Mouse (Mus musculus) intestine, embryonic 14.5 days (tissue): Measurements from ENCODE around the gene Flot2. TPM values are rescaled to one million over a fixed set of nuclear protein-coding genes. Genes with fewer than 3 reads are reported as not detected.
"Not testable (repeated sequence)": the region's sequence is repeated elsewhere in the genome, so short reads cannot be mapped to it uniquely, and the experiment has no call there.

Experiments
- ATAC-seq: fragments of 200-750 bp; cut with Nextera tagmentation; replicated peaks from 2 replicates; pipeline ENCODE4 v1.8.0; 2017; ENCODE audit warnings: low read depth, moderate number of reproducible peaks, moderate TSS enrichment, moderate library complexity; ENCODE audit not compliant: low FRiP score, low TSS enrichment
- DNase-seq: peaks from one replicate; pipeline ENCODE4 v3.0.0-alpha.2; 2018; ENCODE audit warnings: low spot score
- H3K27ac ChIP-seq: fragments of 300-500 bp; sonication (generic); 2 replicates; pipeline ENCODE4 v1.5.1; 2014; ENCODE audit warnings: low read depth, mild to moderate bottlenecking, control low read depth
- H3K27me3 ChIP-seq: fragments of 300-500 bp; sonication (generic); replicated peaks from 2 replicates; pipeline ENCODE4 v1.6.1; 2014; ENCODE audit warnings: low read length, control low read depth; ENCODE audit not compliant: control insufficient read depth, insufficient read depth
- H3K36me3 ChIP-seq: fragments of 300-500 bp; sonication (generic); 2 replicates; pipeline ENCODE4 v1.6.1; 2014; ENCODE audit warnings: low read length, control low read depth; ENCODE audit not compliant: control insufficient read depth, insufficient read depth
- H3K4me1 ChIP-seq: fragments of 300-500 bp; sonication (generic); replicated peaks from 2 replicates; pipeline ENCODE4 v1.6.1; 2014; ENCODE audit warnings: low read length, control low read depth, mixed read lengths; ENCODE audit not compliant: control insufficient read depth, insufficient read depth
- H3K4me2 ChIP-seq: fragments of 300-500 bp; sonication (generic); 2 replicates; pipeline ENCODE4 v1.6.1; 2014; ENCODE audit warnings: low read length
- H3K4me3 ChIP-seq: fragments of 300-500 bp; sonication (generic); 2 replicates; pipeline ENCODE4 v1.5.1; 2014; ENCODE audit warnings: low read depth, low read length, control low read depth, mixed read lengths
- H3K9ac ChIP-seq: fragments of 300-500 bp; sonication (generic); 2 replicates; pipeline ENCODE4 v1.6.1; 2014; ENCODE audit warnings: mild to moderate bottlenecking, low read length
- H3K9me3 ChIP-seq: fragments of 300-500 bp; sonication (generic); 2 replicates; pipeline ENCODE4 v1.6.1; 2016; ENCODE audit warnings: low read length, control low read depth; ENCODE audit not compliant: control insufficient read depth
- WGBS: fragments of 180-500 bp; shearing (Covaris S2); extraction: QIAGEN DNeasy Blood & Tissue Kit; methylation state at CpG from one replicate; pipeline ENCODE4 v1.1.7; 2014; 5-methylcytosine and 5-hydroxymethylcytosine counted together
- polyA plus RNA-seq: library from polyadenylated mRNA; unstranded; fragments of >200 nt; fragmentation: Nextera tagmentation; extraction: Ambion mirVana; gene quantifications from 2 replicates; pipeline ENCODE4 v1.2.1, GENCODE M21; 2014

The Flot2 gene
- polyA plus RNA-seq, 1 experiment from 2014 or later = 46.9 TPM

GRCm38 (mm10) chr11:78048637-78049036, 10.9 kb downstream of the Flot2 start:
- H3K4me1 ChIP-seq, H3K9me3 ChIP-seq, H3K4me3 ChIP-seq, DNase-seq, ATAC-seq, H3K27me3 ChIP-seq, H3K4me2 ChIP-seq, H3K9ac ChIP-seq, H3K27ac ChIP-seq: not testable (repeated sequence)
- 94% methylated on average over 2 of the region's 4 CpGs for WGBS
- H3K36me3 ChIP-seq = peaks cover 17% of the 10 kb centered on the region

GRCm38 (mm10) chr11:78053078-78053477, 15.3 kb downstream of the Flot2 start:
- H3K4me3 ChIP-seq = no peak overlapping the region
- no peak overlapping the region for H3K9ac ChIP-seq
- no peaks in the 10 kb centered on the region for H3K4me1 ChIP-seq
- no peaks in the 10 kb centered on the region for H3K9me3 ChIP-seq
- H3K27ac ChIP-seq = no peak overlapping the region
- no peak for ATAC-seq
- no peak overlapping the region for H3K4me2 ChIP-seq
- no peak for DNase-seq
- peaks cover 36% of the 10 kb centered on the region for H3K36me3 ChIP-seq
- 88% methylated on average over 8 of the region's 8 CpGs for WGBS
- no peaks in the 10 kb centered on the region for H3K27me3 ChIP-seq

- Histone ChIP-seq H3K9ac (no peak overlapping the region), H3K4me1 (no peaks in the 10 kb centered on the region), H3K27ac (no peak overlapping the region), H3K9me3 (no peaks in the 10 kb centered on the region), H3K4me3 (no peak overlapping the region), H3K4me2 (no peak overlapping the region), H3K36me3 (peaks cover 42% of the 10 kb centered on the region), H3K27me3 (no peaks in the 10 kb centered on the region)
- WGBS = 85% methylated on average over 8 of the region's 8 CpGs
- ATAC-seq (no peak), DNase-seq (no peak)
Measured at GRCm38 (mm10) chr11:78056946-78057345, 19.2 kb downstream of the Flot2 start.

GRCm38 (mm10) chr11:78059833-78060757, 22.4 kb downstream of the Flot2 start:
- H3K9ac ChIP-seq = no peak overlapping the region
- H3K9me3 ChIP-seq = no peaks in the 10 kb centered on the region
- H3K27ac ChIP-seq = no peak overlapping the region
- no peaks in the 10 kb centered on the region for H3K27me3 ChIP-seq
- no peaks in the 10 kb centered on the region for H3K4me1 ChIP-seq
- peaks cover 31% of the 10 kb centered on the region for H3K36me3 ChIP-seq
- no peak overlapping the region for H3K4me3 ChIP-seq
- WGBS = 65% methylated on average over 9 of the region's 9 CpGs
- no peak for DNase-seq
- peak; percentile 86; the same call in 1 of the 2 replicates for ATAC-seq
- H3K4me2 ChIP-seq = no peak overlapping the region

GRCm38 (mm10) chr11:78062563-78062962, 24.8 kb downstream of the Flot2 start:
- Histone ChIP-seq H3K9me3 (no peaks in the 10 kb centered on the region), H3K4me2 (no peak overlapping the region), H3K4me3 (no peak overlapping the region), H3K27me3 (no peaks in the 10 kb centered on the region), H3K27ac (no peak overlapping the region), H3K36me3 (peaks cover 24% of the 10 kb centered on the region), H3K4me1 (no peaks in the 10 kb centered on the region), H3K9ac (no peak overlapping the region)
- DNase-seq (no peak), ATAC-seq (no peak)
- WGBS = 80% methylated on average over 1 of the region's 1 CpGs

- ATAC-seq (no peak), DNase-seq (no peak)
- H3K4me3 ChIP-seq = no peak overlapping the region
- WGBS = 38% methylated on average over 2 of the region's 2 CpGs
- H3K4me1 ChIP-seq = no peaks in the 10 kb centered on the region
- no peak overlapping the region for H3K27ac ChIP-seq
- H3K4me2 ChIP-seq = no peak overlapping the region
- H3K9ac ChIP-seq = no peak overlapping the region
- no peaks in the 10 kb centered on the region for H3K27me3 ChIP-seq
- H3K36me3 ChIP-seq = no peaks in the 10 kb centered on the region
- no peaks in the 10 kb centered on the region for H3K9me3 ChIP-seq
Measured at GRCm38 (mm10) chr11:78065906-78066305, 28.2 kb downstream of the Flot2 start.

- H3K4me2 ChIP-seq = no peak overlapping the region
- no peaks in the 10 kb centered on the region for H3K27me3 ChIP-seq
- H3K36me3 ChIP-seq = no peaks in the 10 kb centered on the region
- ATAC-seq (no peak), DNase-seq (no peak)
- H3K4me1 ChIP-seq = no peaks in the 10 kb centered on the region
- 61% methylated on average over 2 of the region's 2 CpGs for WGBS
- no peak overlapping the region for H3K27ac ChIP-seq
- no peak overlapping the region for H3K4me3 ChIP-seq
- no peak overlapping the region for H3K9ac ChIP-seq
- H3K9me3 ChIP-seq = no peaks in the 10 kb centered on the region
Measured at GRCm38 (mm10) chr11:78066641-78067040, 28.9 kb downstream of the Flot2 start.

- Histone ChIP-seq H3K4me1 (no peaks in the 10 kb centered on the region), H3K9me3 (no peaks in the 10 kb centered on the region), H3K9ac (no peak overlapping the region), H3K27me3 (no peaks in the 10 kb centered on the region), H3K36me3 (peaks cover 4% of the 10 kb centered on the region; the same call in 1 of the 2 replicates), H3K4me2 (no peak overlapping the region), H3K27ac (no peak overlapping the region), H3K4me3 (no peak overlapping the region)
- DNase-seq (no peak), ATAC-seq (no peak)
- WGBS = 71% methylated on average over 5 of the region's 5 CpGs
Measured at GRCm38 (mm10) chr11:78067566-78067965, 29.8 kb downstream of the Flot2 start.

- WGBS = 78% methylated on average over 5 of the region's 5 CpGs
- H3K4me2 ChIP-seq = no peak overlapping the region
- H3K9ac ChIP-seq = no peak overlapping the region
- no peaks in the 10 kb centered on the region for H3K4me1 ChIP-seq
- ATAC-seq (no peak), DNase-seq (no peak)
- no peak overlapping the region for H3K4me3 ChIP-seq
- H3K27me3 ChIP-seq = no peaks in the 10 kb centered on the region
- peaks cover 19% of the 10 kb centered on the region for H3K36me3 ChIP-seq
- no peaks in the 10 kb centered on the region for H3K9me3 ChIP-seq
- H3K27ac ChIP-seq = no peak overlapping the region
Measured at GRCm38 (mm10) chr11:78069130-78069529, 31.4 kb downstream of the Flot2 start.
